Comparison of ENCODE assay signal across 20 mouse cellular contexts in the genomic region with DNA sequence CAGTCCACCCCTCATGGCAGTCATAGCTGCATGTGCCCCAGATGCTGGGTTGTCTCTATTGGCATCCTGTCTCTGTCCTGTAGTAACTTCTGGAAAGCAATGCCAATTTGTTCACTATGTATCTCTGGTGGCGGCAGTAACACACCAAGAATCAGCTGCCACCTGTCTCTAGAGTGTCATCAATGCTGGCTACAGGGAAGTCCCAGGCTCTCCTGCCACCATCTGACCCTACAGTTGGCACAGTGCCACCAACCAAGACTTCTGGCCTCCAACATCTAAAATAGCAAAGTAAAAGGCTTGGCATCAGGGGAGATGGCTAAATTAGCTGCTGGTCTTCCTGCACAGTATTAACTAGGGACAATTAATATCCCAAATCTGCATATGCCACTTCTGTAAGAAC. TPM values are rescaled to one million over a fixed set of nuclear protein-coding genes. Genes with fewer than 3 reads are reported as not detected.
DNase-seq lines count a peak whose midpoint lies in the region.
"Had no signal": no experiment of that assay in that cellular context is flagged by ENCODE, and none has a peak within 500 bp of the region (broad histone marks: within the 10 kb centered on the region; RNA-seq: fewer than 3 reads in every experiment).

No protein-coding gene starts in this region.

- peak; percentile 28 for DNase-seq in adrenal gland, postnatal 10 days
- no peak for DNase-seq in adrenal gland, postnatal 25 days
- peak; percentile 15 to 25 for DNase-seq in cerebellum, postnatal 36 days
- no peak for DNase-seq in cerebellum, adult 11-12 months
- peak; percentile 24 for DNase-seq in kidney, postnatal 10 days
- DNase-seq in kidney, postnatal 4 days = no peak
- DNase-seq in gastrocnemius, postnatal 25 days = peak; percentile 33
- no peak for DNase-seq in urinary bladder, postnatal 36 days (ENCODE audit: low spot score in 2 of 2)
- DNase-seq: adrenal gland, postnatal 36 days; forebrain, postnatal 0 days; heart, postnatal 36 days; kidney, adult 8-10 months; lung, adult 18-20 months; lung, postnatal 4 days; retina, postnatal 1 day; right cerebral cortex, postnatal 14 days had no signal

RNA-seq across cellular contexts. Expression of a gene that starts 16.5 kb away (rescaled TPM):
- 100 to 1,000 TPM; 135 to 153 TPM for total RNA-seq in adrenal gland, postnatal 10 days (2021)
- 117 and 135 TPM in 2 replicates for total RNA-seq in adrenal gland, postnatal 25 days (2021)
- total RNA-seq in gastrocnemius, postnatal 25 days (2021) = 100 to 1,000 TPM; 167 to 174 TPM

RNA-seq across cellular contexts. Expression of a gene that starts 29.5 kb away (rescaled TPM):
- total RNA-seq in adrenal gland, postnatal 10 days (2021) = under 1 TPM in 1 of 2 experiments, not detected in 1; 0.82 TPM
- 1.8 and 2.7 TPM in 2 replicates for total RNA-seq in adrenal gland, postnatal 25 days (2021)
- total RNA-seq in gastrocnemius, postnatal 25 days (2021) = not detected
- total RNA-seq: forebrain, postnatal 0 days; heart, adult 18-20 months; heart, postnatal 36 days; layer of hippocampus, postnatal 10 days; left cerebral cortex, adult 18-20 months; left cerebral cortex, postnatal 14 days had no signal

RNA-seq across cellular contexts. Expression of a gene that starts 58.9 kb away (rescaled TPM):
- 10 to 100 TPM in 1 of 2 experiments, 1 to 10 TPM in 1; 6.5 to 15.0 TPM for total RNA-seq in adrenal gland, postnatal 10 days (2021)
- total RNA-seq in adrenal gland, postnatal 25 days (2021) = 1.2 and 1.4 TPM in 2 replicates
- total RNA-seq in gastrocnemius, postnatal 25 days (2021) = under 1 TPM in 1 of 2 experiments, not detected in 1; 0.29 TPM

Comparison
In these comparisons a context has a peak if more than half of its experiments do, and no peak if none do; other contexts are left out.
1. DNase-seq: peak in adrenal gland, postnatal 10 days (single experiment), cerebellum, postnatal 36 days (2 of 2), kidney, postnatal 10 days (single experiment) and gastrocnemius, postnatal 25 days (single experiment); none in adrenal gland, postnatal 25 days (single experiment), cerebellum, adult 11-12 months (single experiment), kidney, postnatal 4 days (0 of 2) and urinary bladder, postnatal 36 days (0 of 2).